Mouse (Mus musculus) neural tube, embryonic 11.5 days (tissue): ENCODE results near the gene Prkcz. TPM values are rescaled to one million over a fixed set of nuclear protein-coding genes. Genes with fewer than 3 reads are reported as not detected.
"Not testable (repeated sequence)": the region's sequence is repeated elsewhere in the genome, so short reads cannot be mapped to it uniquely, and the experiment has no call there.

Experiments used
- ATAC-seq: fragments of 200-750 bp; cut with Nextera tagmentation; 2 replicates; pipeline ENCODE4 v1.8.0; 2017; ENCODE audit warnings: moderate number of reproducible peaks, mild to moderate bottlenecking, moderate TSS enrichment, moderate library complexity; ENCODE audit not compliant: insufficient read depth, low FRiP score, low TSS enrichment
- DNase-seq: peaks from one replicate; pipeline ENCODE4 v3.0.0-alpha.2; 2015; ENCODE audit warnings: low spot score
- H3K27ac ChIP-seq: fragments of 300-500 bp; sonication (generic); 2 replicates; pipeline ENCODE4 v1.5.1; 2014; ENCODE audit warnings: low read depth, mild to moderate bottlenecking, low read length
- H3K27me3 ChIP-seq: fragments of 300-500 bp; sonication (generic); 2 replicates; pipeline ENCODE4 v1.6.1; 2014; ENCODE audit warnings: mild to moderate bottlenecking, low read length, mixed read lengths; ENCODE audit not compliant: control insufficient read depth, insufficient read depth
- H3K36me3 ChIP-seq: fragments of 300-500 bp; sonication (generic); 2 replicates; pipeline ENCODE4 v1.6.1; 2014; ENCODE audit warnings: mild to moderate bottlenecking, low read length, moderate library complexity, mixed read lengths; ENCODE audit not compliant: control insufficient read depth, insufficient read depth
- H3K4me1 ChIP-seq: fragments of 300-500 bp; sonication (generic); 2 replicates; pipeline ENCODE4 v1.6.1; 2014; ENCODE audit warnings: low read length, mixed read lengths; ENCODE audit not compliant: control insufficient read depth, insufficient read depth
- H3K4me2 ChIP-seq: fragments of 300-500 bp; sonication (generic); 2 replicates; pipeline ENCODE4 v1.6.1; 2014; ENCODE audit warnings: low read depth, mild to moderate bottlenecking, moderate library complexity
- H3K4me3 ChIP-seq: fragments of 300-500 bp; sonication (generic); 2 replicates; pipeline ENCODE4 v1.5.1; 2014; ENCODE audit warnings: low read depth, low read length
- H3K9ac ChIP-seq: fragments of 300-500 bp; sonication (generic); 2 replicates; pipeline ENCODE4 v1.6.1; 2014; ENCODE audit warnings: mild to moderate bottlenecking, low read length
- H3K9me3 ChIP-seq: fragments of 300-500 bp; sonication (generic); 2 replicates; pipeline ENCODE4 v1.6.1; 2016; ENCODE audit warnings: low read length; ENCODE audit not compliant: control insufficient read depth
- WGBS: fragments of 180-500 bp; shearing (Covaris S2); extraction: QIAGEN DNeasy Blood & Tissue Kit; methylation state at CpG from one replicate; pipeline ENCODE4 v1.1.7; 2014; 5-methylcytosine and 5-hydroxymethylcytosine counted together
- polyA plus RNA-seq: library from polyadenylated mRNA; unstranded; fragments of >200 nt; fragmentation: Nextera tagmentation; extraction: Ambion mirVana; gene quantifications from 2 replicates; pipeline ENCODE4 v1.2.1, GENCODE M21; 2014

Gene Prkcz
- polyA plus RNA-seq, 1 experiment from 2014 or later, result 22.7 TPM

DNA sequence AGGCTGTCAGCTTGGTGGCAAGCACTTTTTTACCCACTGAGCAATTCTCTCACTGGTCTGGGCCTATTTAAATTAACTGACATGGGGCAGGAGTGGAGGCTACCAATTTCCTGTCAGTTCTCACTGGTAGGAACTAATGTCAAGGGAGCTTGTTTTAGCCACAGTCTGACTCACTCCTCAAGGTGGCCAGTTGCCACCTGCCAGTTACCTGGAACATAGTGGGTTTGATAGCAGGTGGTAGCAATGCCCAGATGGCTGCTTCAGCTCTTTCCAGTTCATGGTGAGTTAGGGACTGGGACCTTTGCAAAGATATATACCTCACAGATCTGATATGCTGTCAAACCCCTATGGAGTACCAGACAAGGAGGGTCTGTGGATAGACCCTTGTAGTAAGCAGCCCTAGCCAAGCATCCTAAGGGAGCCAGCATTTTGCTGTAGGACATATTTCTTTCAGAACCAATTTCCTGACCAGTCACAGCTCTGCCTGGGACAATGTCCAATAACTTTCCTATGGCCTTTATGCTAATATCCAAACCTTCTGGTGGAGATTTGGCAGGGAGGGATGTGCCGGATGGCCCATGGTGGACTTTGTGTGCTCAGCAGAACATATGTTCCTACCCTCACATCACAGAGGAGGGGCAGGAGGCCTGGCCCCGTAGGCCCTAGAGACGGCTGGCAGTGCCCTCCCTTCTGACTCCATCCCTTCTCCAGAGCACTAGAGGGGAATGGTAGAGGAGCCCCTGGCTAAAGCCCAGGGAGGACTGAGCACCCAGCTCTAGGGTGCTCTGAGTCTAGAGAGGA is 96.4 kb downstream of the Prkcz start:
- Histone ChIP-seq H3K9me3 (no peaks in the 10 kb centered on the region), H3K4me2 (no peak overlapping the region), H3K4me3 (no peak overlapping the region), H3K27me3 (no peaks in the 10 kb centered on the region), H3K9ac (no peak overlapping the region), H3K36me3 (no peaks in the 10 kb centered on the region), H3K4me1 (no peaks in the 10 kb centered on the region), H3K27ac (no peak overlapping the region)
- DNase-seq (no peak), ATAC-seq (no peak)
- WGBS, result 84% methylated on average over 3 of the region's 3 CpGs

DNA sequence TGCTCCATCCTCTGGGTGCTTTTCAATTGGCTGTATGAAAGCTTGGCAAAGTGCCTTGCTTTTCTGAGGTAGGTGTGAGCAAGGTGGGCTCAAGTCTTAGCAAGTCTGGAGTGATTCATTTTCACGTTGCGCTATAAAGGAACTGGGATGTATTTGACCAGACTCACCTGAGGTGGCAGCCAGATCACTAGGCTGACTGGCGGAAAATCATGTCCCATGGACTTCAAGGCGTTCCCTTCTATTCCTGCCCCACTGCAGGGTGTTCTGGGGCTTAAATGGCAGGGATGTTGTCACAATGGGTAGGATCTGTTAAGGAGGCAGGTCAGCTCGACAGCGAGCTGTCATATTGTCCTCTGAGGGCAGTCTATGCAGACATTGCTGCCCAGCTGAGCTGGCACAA is 108.9 kb downstream of the Prkcz start:
- Histone ChIP-seq H3K9me3 (no peaks in the 10 kb centered on the region), H3K4me3 (no peak overlapping the region), H3K4me1 (peaks cover 8% of the 10 kb centered on the region), H3K4me2 (no peak overlapping the region), H3K27me3 (no peaks in the 10 kb centered on the region), H3K27ac (no peak overlapping the region), H3K36me3 (no peaks in the 10 kb centered on the region; the same call in 1 of the 2 replicates), H3K9ac (no peak overlapping the region; the same call in 1 of the 2 replicates)
- ATAC-seq (no peak), DNase-seq (no peak)
- WGBS, result 90% methylated on average over 6 of the region's 6 CpGs

DNA sequence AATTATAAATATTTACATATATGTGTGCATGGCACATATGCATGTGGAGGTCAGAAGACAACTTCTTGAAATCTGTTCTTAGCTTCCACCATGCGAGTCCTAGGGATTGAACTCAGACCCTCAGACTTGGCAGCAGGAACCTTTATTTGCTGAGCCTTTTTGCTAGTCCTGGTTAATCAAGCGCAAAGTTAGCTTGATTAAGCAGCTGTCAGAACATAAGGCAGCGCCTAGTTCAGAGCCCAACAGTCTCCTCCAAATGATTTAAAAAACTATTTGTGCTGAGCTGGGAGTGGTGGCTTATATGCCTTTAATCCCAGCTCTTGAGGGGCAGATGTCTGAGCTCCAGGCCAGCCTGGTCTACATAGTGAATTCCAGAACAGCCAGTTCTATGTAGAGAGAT is 110.0 kb downstream of the Prkcz start:
- WGBS, result 71% methylated on average over 3 of the region's 3 CpGs
- no peak for DNase-seq
- Histone ChIP-seq H3K27me3 (no peaks in the 10 kb centered on the region), H3K4me2 (peak overlapping the region; percentile 93), H3K27ac (no peak overlapping the region), H3K9me3 (no peaks in the 10 kb centered on the region), H3K4me1 (peaks cover 8% of the 10 kb centered on the region), H3K36me3 (no peaks in the 10 kb centered on the region; the same call in 1 of the 2 replicates), H3K9ac (peak overlapping the region; percentile 78), H3K4me3 (peak overlapping the region; percentile 72; the same call in 1 of the 2 replicates)
- ATAC-seq, result no peak

DNA sequence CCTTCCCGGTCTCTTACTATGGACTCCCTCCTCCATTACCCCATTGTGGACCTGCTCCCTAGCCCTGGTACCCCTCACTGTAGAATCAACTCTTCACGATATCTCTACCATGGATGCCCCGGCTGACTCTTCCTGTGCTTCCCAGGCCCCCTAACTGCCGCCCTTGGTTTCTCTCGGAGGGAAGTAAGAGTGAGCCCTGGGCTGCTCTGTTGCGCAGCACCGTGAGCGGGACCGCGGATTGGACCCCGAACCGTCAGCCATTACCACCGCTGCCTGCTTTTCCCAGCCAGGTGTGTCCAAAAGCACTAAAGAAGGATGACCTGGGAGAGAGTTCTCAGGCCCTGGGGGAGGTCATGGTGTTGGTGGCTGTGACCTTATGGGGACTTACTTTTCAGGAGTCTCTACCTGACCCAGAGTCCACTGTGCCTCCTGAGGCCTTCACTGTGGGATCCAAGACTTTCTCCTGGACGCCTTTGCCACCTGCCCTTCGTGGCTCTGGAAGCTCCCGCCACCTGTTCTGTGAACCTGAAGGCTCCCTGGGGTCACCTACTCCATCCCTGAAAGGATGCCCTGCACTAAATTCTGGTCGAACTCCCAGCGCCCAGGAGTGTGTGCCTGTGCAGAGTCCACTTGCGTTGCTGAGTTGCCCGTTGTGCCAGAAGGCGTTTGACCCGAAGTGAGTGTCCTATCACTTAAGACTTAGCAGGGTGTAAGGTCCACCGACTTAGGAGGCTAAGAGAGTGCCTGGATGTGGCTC is 110.6 kb downstream of the Prkcz start:
- Histone ChIP-seq H3K4me2 (peak overlapping the region; percentile 93), H3K27ac (peak overlapping the region; percentile 94), H3K9ac (peak overlapping the region; percentile 78), H3K4me1 (peaks cover 8% of the 10 kb centered on the region), H3K9me3 (no peaks in the 10 kb centered on the region), H3K36me3 (no peaks in the 10 kb centered on the region; the same call in 1 of the 2 replicates), H3K4me3 (peak overlapping the region; percentile 72), H3K27me3 (no peaks in the 10 kb centered on the region)
- 12% methylated on average over 23 of the region's 23 CpGs for WGBS
- DNase-seq (no peak), ATAC-seq (peak; percentile 17)

DNA sequence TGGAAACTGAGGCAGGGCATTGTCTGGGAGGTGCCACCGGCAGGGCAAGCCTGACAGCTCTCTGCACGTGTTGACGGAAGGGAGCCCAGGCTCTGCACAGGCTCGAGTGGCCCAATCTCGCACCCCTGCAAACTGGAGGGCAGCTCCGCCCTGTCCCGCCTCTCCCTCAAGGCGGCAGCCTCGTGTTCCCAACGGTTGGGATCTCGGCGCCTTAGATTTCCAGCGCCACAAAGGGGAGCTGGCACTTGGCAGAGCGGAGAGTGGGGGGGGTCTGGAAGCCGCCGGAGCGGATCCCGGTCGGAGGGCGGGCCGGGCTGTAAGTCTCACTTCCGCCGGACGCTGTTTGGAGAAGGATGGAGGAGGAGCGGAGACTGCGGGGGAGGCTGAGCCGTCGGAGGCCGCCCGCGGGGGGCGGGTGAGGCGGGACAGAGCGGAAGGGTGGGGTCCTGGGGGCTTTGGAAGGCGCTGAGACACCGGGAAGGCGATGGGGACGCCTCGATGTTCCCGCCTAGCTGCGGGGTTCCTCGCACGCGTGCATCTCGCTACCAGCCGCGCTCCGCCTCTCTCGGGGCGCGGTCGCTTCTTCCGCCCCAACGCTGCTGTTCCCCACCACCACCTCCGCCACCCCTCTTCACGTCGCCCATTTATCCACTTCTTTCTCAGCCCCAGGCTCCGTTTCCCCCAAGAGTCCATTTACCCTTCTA is 111.4 kb downstream of the Prkcz start, which contains the start of gene Faap20:
Gene Faap20, plus strand, starts transcription at position 155 of the 704 bp plus-strand sequence.
- peak within 1 kb of the TSS; percentile 72 for H3K4me3 ChIP-seq
- H3K9ac ChIP-seq, result peak within 1 kb of the TSS; percentile 78
- ATAC-seq (peak; percentile 90), DNase-seq (peak; percentile 90)
- peak within 1 kb of the TSS; percentile 93 for H3K4me2 ChIP-seq
- H3K4me1 ChIP-seq, result peaks cover 8% of the 10 kb centered on the region
- H3K27me3 ChIP-seq, result no peaks in the 10 kb centered on the region
- peak within 1 kb of the TSS; percentile 94 for H3K27ac ChIP-seq
- H3K9me3 ChIP-seq, result no peaks in the 10 kb centered on the region
- no peaks in the 10 kb centered on the region; the same call in 1 of the 2 replicates for H3K36me3 ChIP-seq
- WGBS, result 0% methylated on average over 40 of the region's 58 CpGs

DNA sequence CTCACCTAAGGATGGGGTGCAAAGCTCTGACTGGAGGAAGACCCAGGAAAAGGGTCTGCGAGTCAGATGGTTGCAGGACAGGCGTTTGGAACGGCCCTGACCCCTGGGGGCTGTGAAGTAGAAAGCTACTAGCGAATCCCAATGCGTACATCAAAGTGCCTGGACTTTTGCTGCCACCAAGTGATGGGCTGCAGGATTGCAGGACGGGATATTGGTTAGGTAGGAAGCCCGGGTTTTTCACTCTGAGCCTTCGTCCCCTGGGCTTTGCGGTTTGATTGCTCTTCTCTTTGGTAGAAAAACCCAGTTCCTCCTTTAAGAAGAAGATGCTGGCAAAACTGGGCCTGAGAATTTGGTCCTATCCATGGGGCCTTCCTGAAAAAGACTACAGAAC is 111.9 kb downstream of the Prkcz start:
- ATAC-seq (peak; percentile 70), DNase-seq (peak; percentile 97)
- H3K4me3 ChIP-seq, result peak overlapping the region; percentile 72
- H3K27me3 ChIP-seq, result no peaks in the 10 kb centered on the region
- H3K36me3 ChIP-seq, result no peaks in the 10 kb centered on the region; the same call in 1 of the 2 replicates
- H3K27ac ChIP-seq, result peak overlapping the region; percentile 94
- WGBS, result 0% methylated on average over 9 of the region's 9 CpGs
- H3K9me3 ChIP-seq, result no peaks in the 10 kb centered on the region
- H3K9ac ChIP-seq, result peak overlapping the region; percentile 78
- H3K4me2 ChIP-seq, result peak overlapping the region; percentile 93
- H3K4me1 ChIP-seq, result peaks cover 8% of the 10 kb centered on the region

DNA sequence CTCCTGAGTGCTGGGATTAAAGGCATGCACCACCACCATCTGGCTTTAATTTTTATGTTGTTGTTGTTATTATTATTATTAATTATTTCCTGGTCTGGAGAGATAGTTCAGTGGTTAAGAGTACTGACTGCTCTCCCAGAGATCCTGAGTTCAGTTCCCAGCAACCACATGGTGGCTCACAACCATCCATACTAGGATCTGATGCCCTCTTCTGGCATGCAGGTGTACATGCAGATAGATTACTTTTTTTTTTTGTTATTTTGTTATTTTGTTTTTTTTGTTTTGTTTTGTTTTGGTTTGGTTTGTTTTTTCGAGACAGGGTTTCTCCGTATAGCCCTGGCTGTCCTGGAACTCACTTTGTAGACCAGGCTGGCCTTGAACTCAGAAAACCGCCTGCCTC is 113.1 kb downstream of the Prkcz start:
- not testable (repeated sequence) for ATAC-seq, H3K27ac ChIP-seq, H3K27me3 ChIP-seq, H3K9ac ChIP-seq, DNase-seq, H3K4me3 ChIP-seq, H3K4me1 ChIP-seq, H3K36me3 ChIP-seq, H3K9me3 ChIP-seq, H3K4me2 ChIP-seq
- WGBS, result 91% methylated on average over 3 of the region's 3 CpGs

DNA sequence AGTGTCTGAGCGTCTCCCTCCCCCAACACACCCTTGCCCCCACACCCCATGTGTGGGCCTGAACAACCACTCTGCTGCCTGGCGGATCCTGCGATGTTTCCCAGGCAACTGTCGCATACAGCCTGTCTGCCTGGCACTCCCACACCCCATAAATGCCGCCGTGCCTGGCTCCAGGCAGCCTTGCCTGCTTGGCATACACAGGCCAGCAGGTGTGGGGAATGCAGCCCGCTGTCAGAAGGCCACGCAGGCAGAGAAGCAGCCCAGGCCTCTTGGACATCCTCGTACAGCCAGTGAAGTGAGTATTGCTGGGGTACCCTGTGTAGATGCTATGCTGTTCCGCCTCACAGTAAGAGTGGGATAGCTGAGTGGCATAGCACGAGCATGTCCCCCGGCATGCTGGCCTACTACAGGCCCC is 114.5 kb downstream of the Prkcz start:
- ATAC-seq, result no peak
- no peak overlapping the region for H3K27ac ChIP-seq
- H3K4me2 ChIP-seq, result no peak overlapping the region
- no peak overlapping the region for H3K4me3 ChIP-seq
- H3K27me3 ChIP-seq, result no peaks in the 10 kb centered on the region
- no peak overlapping the region for H3K9ac ChIP-seq
- H3K9me3 ChIP-seq, result no peaks in the 10 kb centered on the region
- no peaks in the 10 kb centered on the region for H3K36me3 ChIP-seq
- peaks cover 8% of the 10 kb centered on the region for H3K4me1 ChIP-seq
- 79% methylated on average over 12 of the region's 12 CpGs for WGBS
- DNase-seq, result no peak
